Mouse (Mus musculus) heart, postnatal 0 days (tissue): Measurements from ENCODE around the gene Sorcs2. TPM values are rescaled to one million over a fixed set of nuclear protein-coding genes. Genes with fewer than 3 reads are reported as not detected.

ENCODE experiments used
- ATAC-seq: fragments of 200-750 bp; cut with Nextera tagmentation; 2 replicates; pipeline ENCODE4 v1.8.0; 2017; ENCODE audit warnings: low read depth, moderate number of reproducible peaks, moderate library complexity; ENCODE audit not compliant: insufficient read depth
- DNase-seq: peaks from one replicate; pipeline ENCODE4 v3.0.0-alpha.2; 2016; ENCODE audit warnings: low spot score
- H3K27ac ChIP-seq: fragments of 300-500 bp; sonication (generic); 2 replicates; pipeline ENCODE4 v1.5.1; 2014; ENCODE audit warnings: low read depth, mild to moderate bottlenecking
- H3K27me3 ChIP-seq: fragments of 300-500 bp; sonication (generic); 2 replicates; pipeline ENCODE4 v1.6.1; 2014; ENCODE audit warnings: low read length, mixed read lengths; ENCODE audit not compliant: control insufficient read depth, insufficient read depth
- H3K36me3 ChIP-seq: fragments of 300-500 bp; sonication (generic); replicated peaks from 2 replicates; pipeline ENCODE4 v1.6.1; 2014; ENCODE audit warnings: low read length, mixed read lengths; ENCODE audit not compliant: control insufficient read depth, insufficient read depth
- H3K4me1 ChIP-seq: fragments of 300-500 bp; sonication (generic); 2 replicates; pipeline ENCODE4 v1.6.1; 2014; ENCODE audit warnings: antibody characterized with exemption; ENCODE audit not compliant: control insufficient read depth, insufficient read depth
- H3K4me2 ChIP-seq: fragments of 300-500 bp; sonication (generic); 2 replicates; pipeline ENCODE4 v1.6.1; 2014; ENCODE audit warnings: low read depth, mild to moderate bottlenecking, low read length, moderate library complexity
- H3K4me3 ChIP-seq: fragments of 300-500 bp; sonication (generic); 2 replicates; pipeline ENCODE4 v1.5.1; 2014; ENCODE audit warnings: low read depth, low read length
- H3K9ac ChIP-seq: fragments of 300-500 bp; sonication (generic); replicated peaks from 2 replicates; pipeline ENCODE4 v1.6.1; 2014; ENCODE audit warnings: low read depth, low read length, mixed read lengths
- H3K9me3 ChIP-seq: fragments of 300-500 bp; sonication (generic); replicated peaks from 2 replicates; pipeline ENCODE4 v1.6.1; 2016; ENCODE audit warnings: low read length; ENCODE audit not compliant: control insufficient read depth
- CTCF ChIP-seq: IDR thresholded peaks from 2 replicates; pipeline ENCODE4 v1.5.1; 2016; ENCODE audit warnings: antibody characterized with exemption, control low read depth, low read depth
- EP300 ChIP-seq: IDR thresholded peaks from 2 replicates; pipeline ENCODE4 v1.6.1; 2016; ENCODE audit warnings: antibody characterized with exemption, low read depth
- WGBS: fragments of 180-500 bp; shearing (Covaris S2); extraction: QIAGEN DNeasy Blood & Tissue Kit; methylation state at CpG from one replicate; pipeline ENCODE4 v1.1.7; 2014; 5-methylcytosine and 5-hydroxymethylcytosine counted together
- polyA plus RNA-seq: library from polyadenylated mRNA; unstranded; fragments of >200 nt; fragmentation: Nextera tagmentation; extraction: Ambion mirVana; gene quantifications from 2 replicates; pipeline ENCODE4 v1.2.1, GENCODE M21; 2015
- total RNA-seq: library from RNA; depleted of rRNA; stranded (reverse); fragments of >200 nt; gene quantifications from 2 replicates; pipeline ENCODE4 v1.2.3, GENCODE M21; 2014; ENCODE audit warnings: low replicate concordance

Sorcs2 gene
- total and polyA plus RNA-seq, 2 experiments from 2014 or later, result 3.7 to 32.6 TPM

- H3K9ac ChIP-seq, result no peak overlapping the region
- no peak overlapping the region for H3K4me2 ChIP-seq
- DNase-seq, result no peak
- H3K9me3 ChIP-seq, result no peaks in the 10 kb centered on the region
- 84% methylated on average over 3 of the region's 3 CpGs for WGBS
- no peaks in the 10 kb centered on the region for H3K36me3 ChIP-seq
- H3K4me1 ChIP-seq, result 0 out of 2 replicates have a peak, but pooled peaks cover 11% of the 10 kb centered on the region
- no peak for ATAC-seq
- TF ChIP-seq CTCF (no peak), EP300 (no peak)
- H3K27ac ChIP-seq, result no peak overlapping the region
- H3K27me3 ChIP-seq, result no peaks in the 10 kb centered on the region
- H3K4me3 ChIP-seq, result no peak overlapping the region
Measured at GRCm38 (mm10) chr5:36135874-36136542, 261.9 kb downstream of the Sorcs2 start.

- DNase-seq (peak; percentile 36), ATAC-seq (peak; percentile 50; the same call in 1 of the 2 replicates)
- H3K27me3 ChIP-seq, result no peaks in the 10 kb centered on the region
- H3K4me1 ChIP-seq, result peaks cover 27% of the 10 kb centered on the region
- no peak overlapping the region for H3K4me2 ChIP-seq
- H3K27ac ChIP-seq, result no peak overlapping the region
- H3K9ac ChIP-seq, result no peak overlapping the region
- 39% methylated on average over 6 of the region's 6 CpGs for WGBS
- H3K36me3 ChIP-seq, result no peaks in the 10 kb centered on the region
- no peaks in the 10 kb centered on the region for H3K9me3 ChIP-seq
- no peak overlapping the region for H3K4me3 ChIP-seq
- no peak for TF ChIP-seq CTCF
- no peak for TF ChIP-seq EP300
Measured at GRCm38 (mm10) chr5:36134302-36134701, 263.6 kb downstream of the Sorcs2 start.

DNA sequence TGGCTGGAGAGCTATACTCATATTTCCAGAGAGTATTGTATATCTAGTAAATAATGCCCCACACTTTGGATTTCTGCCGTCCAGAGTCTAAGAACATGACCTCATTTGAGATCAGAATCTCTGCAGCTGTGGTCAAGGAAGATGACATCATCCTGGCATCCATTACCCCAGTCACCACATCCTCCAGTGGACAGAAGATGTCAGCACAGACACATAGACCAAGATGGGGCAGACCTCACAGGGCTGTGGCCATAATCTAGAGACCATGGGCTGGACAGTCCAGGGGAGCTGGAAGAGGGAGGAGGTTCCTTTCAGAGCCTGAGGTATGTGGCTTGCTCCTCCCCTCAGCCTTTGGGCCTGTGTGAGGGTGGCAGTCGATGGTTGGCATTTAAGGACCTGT is 264.0 kb downstream of the Sorcs2 start:
- Histone ChIP-seq H3K9ac (no peak overlapping the region), H3K4me2 (no peak overlapping the region)
- WGBS, result 33% methylated on average over 2 of the region's 2 CpGs

GRCm38 (mm10) chr5:36130393-36131011 is 267.4 kb downstream of the Sorcs2 start:
- Histone ChIP-seq H3K9me3 (no peaks in the 10 kb centered on the region), H3K4me3 (no peak overlapping the region), H3K4me1 (peaks cover 44% of the 10 kb centered on the region), H3K36me3 (no peaks in the 10 kb centered on the region), H3K27me3 (no peaks in the 10 kb centered on the region), H3K4me2 (no peak overlapping the region), H3K27ac (0 out of 2 replicates have a peak overlapping the region, but pooled peaks have one; percentile 11), H3K9ac (no peak overlapping the region)
- 53% methylated on average over 8 of the region's 8 CpGs for WGBS
- ATAC-seq (0 out of 2 replicates have a peak, but pooled peaks have one; percentile 24), DNase-seq (no peak)
- TF ChIP-seq EP300, result no peak

More for the DNA sequence above, 264.0 kb downstream of the Sorcs2 start:
- peaks cover 31% of the 10 kb centered on the region for H3K4me1 ChIP-seq
- no peak overlapping the region for H3K4me3 ChIP-seq
- no peaks in the 10 kb centered on the region for H3K36me3 ChIP-seq
- DNase-seq, result no peak
- TF ChIP-seq CTCF (peak; percentile 7; the same call in 1 of the 2 replicates), EP300 (no peak)
- H3K27ac ChIP-seq, result no peak overlapping the region
- ATAC-seq, result 0 out of 2 replicates have a peak, but pooled peaks have one; percentile 2
- H3K9me3 ChIP-seq, result no peaks in the 10 kb centered on the region
- H3K27me3 ChIP-seq, result no peaks in the 10 kb centered on the region

GRCm38 (mm10) chr5:36129661-36130060 is 268.3 kb downstream of the Sorcs2 start:
- no peak overlapping the region for H3K4me3 ChIP-seq
- no peaks in the 10 kb centered on the region for H3K9me3 ChIP-seq
- no peaks in the 10 kb centered on the region for H3K36me3 ChIP-seq
- peaks cover 44% of the 10 kb centered on the region for H3K4me1 ChIP-seq
- H3K9ac ChIP-seq, result no peak overlapping the region
- DNase-seq, result no peak
- H3K4me2 ChIP-seq, result no peak overlapping the region
- H3K27me3 ChIP-seq, result no peaks in the 10 kb centered on the region
- ATAC-seq, result no peak
- no peak overlapping the region for H3K27ac ChIP-seq
- TF ChIP-seq CTCF, result no peak
- TF ChIP-seq EP300, result no peak
- WGBS, result 51% methylated on average over 2 of the region's 2 CpGs
